Mouse (Mus musculus) 3134 (cell line): ENCODE measurements around the gene Igsf9.
A peak's percentile ranks its signal among the peaks of the same experiment; 100 is the strongest.

Source experiments
- DNase-seq: peaks from one replicate; pipeline ENCODE4 v3.0.0-alpha.2; 2011; ENCODE audit warnings: low spot score; ENCODE audit not compliant: insufficient read length; ENCODE audit errors: extremely low read depth

Igsf9 gene

DNA sequence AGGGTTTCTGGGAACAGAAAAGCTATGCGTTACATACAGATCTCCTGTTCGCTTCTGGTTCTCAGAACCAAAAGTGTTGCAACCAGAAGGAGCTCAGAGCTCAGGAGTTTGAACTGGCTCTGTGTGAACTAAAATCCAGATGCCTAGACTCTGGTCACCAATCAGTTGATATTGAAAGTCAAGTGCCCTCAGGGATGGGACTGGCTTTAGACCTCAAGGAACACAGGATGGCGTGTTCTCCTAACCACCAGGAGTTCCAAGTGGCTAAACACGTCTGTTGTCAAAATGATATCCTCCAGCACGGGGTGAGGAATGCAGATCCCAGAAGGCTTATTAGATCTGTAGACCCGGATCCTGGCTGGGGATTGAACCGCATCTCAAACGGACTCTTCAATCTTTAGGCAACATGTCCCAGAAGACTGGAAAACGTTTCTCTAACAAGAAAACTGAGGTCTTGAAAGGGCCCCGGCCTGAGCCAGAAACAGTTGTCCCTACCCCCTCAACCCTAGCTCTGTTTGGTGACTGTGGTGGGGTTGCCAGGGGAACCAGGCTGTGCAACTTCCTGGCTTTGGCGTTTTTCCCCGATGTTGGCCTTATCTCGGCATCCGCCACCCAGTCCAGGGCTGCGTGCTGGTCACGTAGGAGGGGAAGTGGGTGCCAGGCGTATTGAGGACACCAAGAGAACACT lies 32.1 kb downstream of the Igsf9 start:
- DNase-seq: no peak

DNA sequence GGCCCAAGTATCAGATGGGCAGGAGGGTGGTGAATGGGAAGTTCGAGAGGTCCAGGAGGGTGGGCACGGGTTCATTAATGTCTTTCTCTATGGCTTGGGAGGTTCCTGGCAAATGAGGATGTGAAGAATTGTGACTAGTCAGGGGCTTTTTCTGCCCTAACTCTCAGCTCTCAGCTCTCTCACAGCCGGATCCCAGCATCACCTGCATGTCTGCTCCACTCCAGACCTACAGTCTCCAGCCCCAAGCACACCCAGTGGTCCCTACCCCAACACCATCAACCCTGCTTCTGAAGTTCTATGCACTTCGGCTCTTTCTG lies 32.6 kb downstream of the Igsf9 start:
- no peak for DNase-seq

- no peak for DNase-seq
These were observed 33.1 kb downstream of the Igsf9 start for GRCm38 (mm10) chr1:172514551-172515268.

DNA sequence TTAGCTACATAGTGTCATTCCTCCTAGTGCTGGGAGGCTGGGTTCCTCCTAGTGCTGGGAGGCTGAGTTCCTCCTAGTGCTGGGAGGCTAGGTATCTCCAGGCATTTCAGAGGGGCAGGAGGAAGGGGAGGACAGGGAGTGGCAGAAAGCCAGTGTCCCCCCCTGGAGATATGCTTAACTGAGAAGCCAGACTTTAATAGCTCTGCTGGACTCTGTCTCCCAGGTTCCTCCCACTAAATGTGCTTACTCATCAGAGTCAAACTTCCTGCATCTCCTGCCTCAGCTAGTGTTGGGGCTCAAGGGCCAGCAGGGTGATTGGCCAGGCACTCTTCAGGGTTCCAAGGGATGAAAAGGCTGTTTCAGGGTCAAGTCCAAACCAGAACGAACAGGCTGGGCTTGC lies 33.8 kb downstream of the Igsf9 start:
- DNase-seq: no peak

DNA sequence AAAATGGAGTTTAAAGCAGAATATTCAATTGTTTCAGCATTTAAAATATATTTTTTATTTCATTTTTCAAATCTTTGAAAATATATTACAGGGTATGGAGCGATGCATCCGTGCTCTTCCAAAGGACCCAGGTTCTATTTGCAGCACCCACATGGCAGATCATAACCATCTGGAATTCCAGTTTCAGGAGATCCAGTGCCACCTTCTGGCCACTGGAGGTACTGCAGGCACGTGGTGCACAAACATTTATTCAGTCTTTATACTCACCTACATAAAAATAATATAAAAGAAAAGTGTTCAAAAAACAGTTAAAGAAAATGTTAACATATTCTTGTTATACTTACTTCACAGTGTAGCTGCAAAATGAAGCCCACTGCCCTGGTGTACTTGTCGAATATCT lies 36.4 kb downstream of the Igsf9 start:
- DNase-seq: no peak

DNA sequence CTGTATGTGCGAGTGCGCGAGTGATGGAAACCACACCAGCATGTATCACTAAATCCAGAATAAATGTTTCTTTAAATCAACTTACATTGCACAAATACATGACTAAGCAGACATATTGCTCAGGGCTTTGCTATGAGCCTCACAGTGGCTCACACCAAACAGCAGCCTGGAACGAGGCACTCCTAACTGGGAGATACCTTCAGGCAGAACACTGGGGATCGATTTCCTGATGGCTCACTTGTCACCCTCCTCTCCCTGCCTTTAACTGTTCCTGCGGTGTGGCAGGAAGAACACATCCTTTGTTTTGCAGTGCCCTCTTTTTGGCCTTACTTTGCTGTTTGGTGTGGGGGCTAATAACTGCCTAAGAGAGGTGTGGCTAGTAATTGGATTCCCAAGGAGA lies 38.1 kb downstream of the Igsf9 start:
- DNase-seq: no peak

DNA sequence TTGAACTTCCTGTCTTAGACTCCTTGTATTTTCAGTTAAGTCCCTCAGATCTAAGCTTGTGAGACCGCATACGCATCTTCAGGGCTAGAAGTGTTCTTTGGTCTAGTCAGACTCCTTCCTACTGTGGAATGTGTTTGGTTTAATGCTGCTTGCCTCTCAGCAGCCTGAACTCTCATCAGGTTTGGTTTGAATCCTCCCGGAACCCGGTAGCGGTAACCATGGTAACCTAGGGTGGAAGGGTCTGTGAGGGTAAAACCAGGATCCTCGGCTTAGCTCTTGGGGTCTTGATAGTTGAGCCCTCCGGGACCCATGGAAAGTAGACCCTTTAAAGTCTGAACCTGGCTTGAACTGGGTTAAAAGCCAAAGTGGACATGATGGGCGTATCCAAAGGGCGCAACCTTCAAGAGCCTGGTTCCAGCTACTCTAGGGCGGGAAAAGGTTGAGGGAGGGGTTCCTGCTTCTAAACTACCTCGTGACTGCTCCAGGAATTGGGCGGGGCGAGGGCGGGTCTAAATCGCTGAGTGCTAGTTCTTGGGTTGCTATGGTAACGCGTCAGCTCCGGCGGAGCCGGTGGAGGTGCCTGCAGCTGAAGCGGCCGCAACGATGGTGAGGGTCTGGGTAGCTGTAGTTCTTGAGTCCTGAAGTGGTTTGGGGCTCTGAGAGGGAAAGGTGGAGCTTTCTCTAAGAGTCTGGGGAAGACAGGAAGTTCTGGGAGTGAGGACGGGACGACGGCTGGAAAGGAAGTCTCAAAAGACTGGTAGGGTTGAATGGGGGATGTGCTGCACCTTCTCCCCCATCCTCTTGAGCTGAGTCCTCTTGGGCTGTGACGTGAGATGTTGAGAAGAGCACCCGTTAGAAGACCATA lies 39.2 kb downstream of the Igsf9 start, which contains the start of gene Cfap45:
TSS of gene Cfap45 (plus strand) at position 226 of the 865 bp plus-strand sequence.
- DNase-seq: no peak

GRCm38 (mm10) chr1:172522524-172522923 lies 40.9 kb downstream of the Igsf9 start:
- no peak for DNase-seq

DNA sequence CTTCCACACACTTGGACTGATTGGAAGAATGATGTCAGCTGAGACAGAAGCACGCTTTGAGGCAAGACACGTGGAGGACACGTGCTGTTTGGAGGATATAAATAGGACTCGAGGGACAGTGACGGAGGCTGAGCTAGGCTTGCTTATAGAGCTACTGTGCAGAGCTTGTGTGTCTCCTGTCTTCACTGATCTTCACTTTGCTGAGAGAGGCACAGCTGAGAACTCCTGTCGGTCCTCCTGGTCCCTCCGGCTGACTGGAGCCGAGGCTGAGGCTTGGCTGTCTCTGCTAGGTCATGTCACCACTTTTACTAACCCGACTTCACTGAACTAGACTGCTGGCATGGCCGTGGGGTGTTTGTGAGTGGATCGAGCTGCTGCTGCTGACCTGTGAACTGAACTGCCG lies 42.1 kb downstream of the Igsf9 start:
- DNase-seq: no peak

DNA sequence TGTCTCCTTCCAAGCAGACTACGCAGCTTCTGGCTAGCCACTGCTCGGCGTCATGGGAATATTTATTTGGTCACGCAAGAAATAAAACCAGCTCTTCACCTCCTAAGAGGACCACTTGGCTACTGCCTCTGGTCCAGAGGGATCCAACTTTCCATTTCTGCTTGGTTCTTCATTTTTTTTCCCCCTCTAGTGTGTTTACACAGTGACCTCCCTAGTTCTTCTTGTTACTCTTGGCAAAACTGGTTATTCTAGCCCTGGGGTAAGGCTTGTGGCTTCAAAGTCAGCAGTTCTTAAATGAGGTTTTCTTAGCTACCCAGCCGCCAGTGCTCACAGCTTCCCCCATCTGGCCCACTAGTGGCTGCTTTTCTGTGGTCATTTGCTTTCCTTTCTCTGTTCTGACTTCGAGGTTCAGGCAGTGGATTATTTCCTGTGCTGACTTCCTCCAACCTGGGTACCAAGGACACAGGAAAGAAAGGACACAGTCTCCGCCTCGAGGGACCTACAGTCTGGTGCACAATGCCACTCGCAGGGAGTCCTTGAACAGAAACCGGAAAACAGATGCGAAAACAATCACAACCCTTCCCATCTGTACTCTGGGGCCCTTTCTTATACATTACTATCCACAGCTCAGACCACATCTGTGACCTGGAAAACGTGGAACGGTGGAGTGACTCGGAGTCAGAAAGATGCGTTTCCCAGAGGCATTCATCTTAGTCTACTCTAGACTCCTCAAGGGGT lies 43.6 kb downstream of the Igsf9 start:
- no peak for DNase-seq

GRCm38 (mm10) chr1:172525971-172526370 lies 44.4 kb downstream of the Igsf9 start:
- DNase-seq: no peak

DNA sequence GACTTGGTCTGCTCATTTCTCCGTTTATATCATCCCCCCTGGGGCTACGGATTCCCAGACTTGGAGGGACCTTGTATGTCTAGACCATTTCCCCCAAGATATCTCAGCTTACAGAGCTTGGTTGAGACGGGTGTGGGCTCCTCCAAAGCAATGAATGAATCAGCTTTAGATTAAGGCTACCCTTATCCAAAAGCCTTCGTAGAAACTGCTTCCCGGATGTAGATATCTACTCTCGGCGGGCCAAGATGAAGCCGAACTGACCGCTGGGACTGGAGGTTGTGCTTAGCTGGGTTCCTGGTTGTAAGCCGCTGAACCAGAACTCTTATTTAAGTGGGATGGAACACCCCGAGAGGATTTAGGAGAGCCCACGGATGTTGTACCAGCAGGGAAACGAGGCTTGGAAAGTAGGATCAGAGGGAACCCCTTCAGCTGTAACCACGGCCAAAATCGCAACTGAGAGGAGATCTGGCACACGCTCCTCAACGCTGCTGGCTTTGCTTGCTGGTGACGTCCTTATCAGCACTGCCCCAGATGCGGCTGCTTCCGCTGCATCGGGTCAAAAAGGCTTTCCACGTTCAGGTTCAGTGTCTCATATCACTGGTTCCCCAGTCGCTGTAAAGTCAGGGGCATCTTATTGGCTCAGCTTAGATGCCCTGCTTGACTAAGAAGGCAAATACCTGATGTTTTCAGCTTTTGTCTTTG lies 44.9 kb downstream of the Igsf9 start:
- DNase-seq: no peak

GRCm38 (mm10) chr1:172527431-172527830 lies 45.8 kb downstream of the Igsf9 start:
- no peak for DNase-seq

GRCm38 (mm10) chr1:172528701-172529100 lies 47.1 kb downstream of the Igsf9 start:
- peak; percentile 57 for DNase-seq

DNA sequence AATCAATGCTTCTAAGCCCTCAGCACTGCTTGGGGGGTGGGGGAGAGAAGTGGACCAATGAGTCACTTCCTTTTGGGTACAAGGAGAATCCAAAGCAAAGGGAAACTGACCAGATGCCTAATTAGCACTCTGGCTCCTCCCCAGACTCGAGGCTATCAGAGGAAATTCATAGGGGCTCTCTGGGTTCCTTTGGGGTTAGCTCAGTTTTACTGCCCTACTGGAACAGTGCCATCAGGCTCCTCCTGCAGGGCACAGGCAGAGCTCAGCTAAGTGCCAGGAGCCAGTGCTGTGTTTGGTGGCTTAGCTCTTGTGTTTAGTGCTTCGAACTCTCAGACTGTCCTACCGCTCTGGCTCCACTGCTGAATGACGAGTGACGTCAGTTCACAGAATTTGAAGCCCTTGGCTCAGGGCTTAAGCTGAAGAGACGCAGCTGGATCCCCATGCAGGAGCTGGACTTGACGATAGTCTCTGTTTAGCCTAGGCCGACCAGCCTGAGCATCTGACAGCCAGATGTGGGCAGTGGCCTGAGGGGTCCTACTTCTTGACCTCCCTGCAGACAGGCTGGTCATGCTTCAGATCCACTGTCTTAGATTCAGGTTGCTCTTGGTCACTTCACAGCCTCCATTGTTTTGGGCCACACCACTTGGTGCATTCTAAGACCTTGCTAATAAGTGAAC lies 49.1 kb downstream of the Igsf9 start:
- peak; percentile 37 for DNase-seq

DNA sequence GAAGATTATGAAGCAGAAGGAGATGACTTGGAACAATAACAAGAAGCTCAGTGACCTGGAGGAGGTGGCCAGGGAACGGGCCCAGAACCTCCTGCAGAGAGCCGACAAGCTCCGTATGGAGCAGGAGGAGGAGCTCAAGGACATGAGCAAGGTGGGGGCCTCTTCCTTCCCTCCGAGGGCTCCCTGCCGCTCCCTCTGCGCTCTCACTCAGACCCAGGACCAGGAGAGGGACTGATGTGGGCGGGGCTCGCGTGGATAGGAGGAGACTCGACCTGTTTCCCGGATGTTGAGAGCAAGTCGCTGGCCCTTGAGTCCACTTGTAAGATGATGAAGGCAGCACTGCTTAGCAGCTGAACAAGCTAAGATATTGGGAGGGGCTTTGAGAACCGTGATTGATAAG lies 51.0 kb downstream of the Igsf9 start:
- DNase-seq: no peak

DNA sequence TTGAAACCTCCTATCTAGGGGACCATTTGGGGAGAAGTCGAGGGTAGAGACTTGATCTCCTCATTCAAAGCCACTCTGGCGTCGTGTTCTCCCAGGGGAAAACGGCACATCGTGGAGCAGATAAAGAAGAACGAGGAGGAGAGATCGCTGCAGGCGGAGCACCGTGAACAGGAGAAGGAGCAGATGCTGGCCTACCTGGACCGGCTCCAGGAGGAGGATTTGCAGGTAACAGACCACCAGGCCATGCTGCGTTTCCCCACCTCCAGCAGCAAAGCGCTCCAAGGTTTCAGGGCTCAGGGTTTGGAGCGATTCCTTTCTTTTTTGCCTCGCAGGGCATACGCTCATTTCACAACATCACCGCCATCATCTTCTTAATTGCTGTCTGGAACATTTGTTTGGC lies 53.5 kb downstream of the Igsf9 start:
- DNase-seq: no peak

DNA sequence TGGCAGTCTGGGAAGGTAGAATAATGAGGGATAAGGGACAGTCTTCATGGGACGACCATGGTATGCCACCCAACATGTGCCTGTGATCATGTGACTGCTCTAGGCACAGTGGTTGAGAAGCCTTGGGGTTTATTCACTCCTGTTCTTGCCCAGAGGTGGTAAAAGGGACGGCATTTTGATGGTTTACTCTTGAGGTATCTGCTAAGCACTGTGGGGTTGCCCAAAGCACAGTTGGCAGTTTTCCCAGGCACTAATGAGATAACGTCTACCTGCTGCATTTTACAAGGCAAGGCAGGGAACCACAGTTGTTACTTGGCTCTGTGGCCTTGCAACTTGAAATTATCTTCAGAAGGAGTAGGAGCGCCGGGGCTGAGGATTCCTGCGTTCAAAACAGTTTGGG lies 58.2 kb downstream of the Igsf9 start:
- DNase-seq: no peak

- DNase-seq: no peak
These were observed 58.8 kb downstream of the Igsf9 start for GRCm38 (mm10) chr1:172540283-172540820.
